Comparison of ENCODE assay signal across 8 mouse cellular contexts in the genomic region with DNA sequence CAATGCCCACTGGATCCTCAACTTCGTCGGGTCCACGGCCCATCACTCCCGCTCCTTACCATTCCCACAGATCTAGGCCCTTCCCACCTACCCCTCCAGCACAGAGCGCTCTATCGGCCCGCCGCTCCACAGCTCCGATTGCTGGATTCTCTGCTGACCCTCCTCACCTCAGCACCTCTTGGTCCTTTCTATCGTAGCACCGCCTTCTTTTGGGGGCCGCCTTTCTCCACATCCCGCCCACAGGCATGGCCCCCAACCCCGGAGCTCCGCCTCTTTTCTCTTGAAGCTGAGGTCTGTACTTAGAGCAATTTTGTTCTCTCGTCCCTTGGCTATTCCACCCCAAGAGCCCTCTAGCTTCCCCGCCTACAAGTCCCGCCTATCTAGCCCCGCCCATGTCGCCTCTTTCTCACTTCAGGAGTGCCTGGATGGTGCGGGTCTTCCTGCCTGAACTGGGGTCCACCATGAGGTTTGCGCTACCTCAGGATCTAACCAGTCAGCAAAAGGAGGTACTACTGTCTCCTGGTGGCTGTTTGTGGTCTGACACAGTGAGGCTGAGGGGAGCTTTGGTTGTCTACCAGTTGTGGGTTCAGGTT. TPM values are rescaled to one million over a fixed set of nuclear protein-coding genes. Genes with fewer than 3 reads are reported as not detected.
DNase-seq lines count a peak whose midpoint lies in the region; ATAC-seq lines count a peak whose summit lies in the region.

A gene (minus strand): TSS at position 155 of the 593 bp plus-strand sequence.

- peak within 1 kb of the TSS; percentile 63 for H3K4me3 ChIP-seq in erythroblast, embryonic 14.5 days (replicated peaks)
- H3K4me3 ChIP-seq in megakaryocyte, embryonic 14.5 days (replicated peaks) = peak within 1 kb of the TSS; percentile 93

- peaks cover 10% of the 10 kb centered on the region for H3K9me3 ChIP-seq in erythroblast, embryonic 14.5 days (ENCODE audit: control insufficient read depth, low read length)
- no peaks in the 10 kb centered on the region for H3K9me3 ChIP-seq in megakaryocyte, embryonic 14.5 days

- no peak for ATAC-seq in erythroblast, adult 5-6 weeks (replicated peaks; ENCODE audit: low FRiP score, poor library complexity, severe bottlenecking)
- peak; percentile 53 for ATAC-seq in inflammation-experienced regulatory T-cells, adult 6 months

- peaks cover 54% of the 10 kb centered on the region for H3K27me3 ChIP-seq in erythroblast, embryonic 14.5 days (ENCODE audit: control insufficient read depth)
- H3K27me3 ChIP-seq in megakaryocyte, embryonic 14.5 days (replicated peaks) = peaks cover 67% of the 10 kb centered on the region

- peaks cover 29% of the 10 kb centered on the region for H3K4me1 ChIP-seq in erythroblast, embryonic 14.5 days (ENCODE audit: control insufficient read depth)
- H3K4me1 ChIP-seq in megakaryocyte, embryonic 14.5 days = peaks cover 33% of the 10 kb centered on the region

- H3K36me3 ChIP-seq in erythroblast, embryonic 14.5 days (ENCODE audit: control insufficient read depth) = no peaks in the 10 kb centered on the region
- H3K36me3 ChIP-seq in megakaryocyte, embryonic 14.5 days (replicated peaks; ENCODE audit: low read length) = no peaks in the 10 kb centered on the region

- intact Hi-C loops in left cerebral cortex, postnatal 10 days (cut with DNase I) = no loop called here

- peak; percentile 72 for DNase-seq in cerebellum, adult 8-10 months
- peak; percentile 62 to 67 for DNase-seq in frontal cortex, postnatal 36 days (ENCODE audit: low spot score in 2 of 2)
- peak; percentile 66 to 86 for DNase-seq in left cerebral cortex, postnatal 10 days (ENCODE audit: extremely low spot score in 1 of 2, low spot score in 2 of 2)
- peak; percentile 35 for DNase-seq in spleen, adult 12 weeks (ENCODE audit: low spot score)

RNA-seq across cellular contexts. Expression of the gene that starts here (rescaled TPM):
- not detected in 2 replicates for polyA plus RNA-seq in erythroblast, embryonic 14.5 days (2012)
- not detected in 2 replicates for total RNA-seq in erythroblast, adult 5-6 weeks (2015; ENCODE audit: low replicate concordance)
- total RNA-seq in erythroblast, adult 5-6 weeks (2017; ENCODE audit: low replicate concordance) = not detected in 2 replicates
- under 1 TPM in 2 of 3 experiments, not detected in 1; 0.18 to 0.44 TPM for polyA plus RNA-seq in inflammation-experienced regulatory T-cells, adult 6 months (2017; shearing (Covaris generic))
- 100 to 1,000 TPM; 183 TPM for total RNA-seq in left cerebral cortex, postnatal 10 days (2021)
- 0.06 TPM in 1 of 2 replicates, not detected in the other for polyA plus RNA-seq in megakaryocyte, embryonic 14.5 days (2012; ENCODE audit: insufficient read depth, low replicate concordance)

Comparison
In these comparisons a context has a peak if more than half of its experiments do, and no peak if none do; other contexts are left out.
1. RNA of the gene that starts here (total RNA-seq): 183 TPM in left cerebral cortex, postnatal 10 days; not detected in erythroblast, adult 5-6 weeks; every median in the first group is over 100 times any median in the second.
2. Peak in ATAC-seq in inflammation-experienced regulatory T-cells, adult 6 months; RNA of the gene not detected or under 1 TPM.
3. Peak in every context shown above with its lines, with median percentiles within 50 percentile points of each other: DNase-seq.